Mouse (Mus musculus): ENCODE results near the gene Pappa2. TPM values are rescaled to one million over a fixed set of nuclear protein-coding genes. Genes with fewer than 3 reads are reported as not detected.

Pappa2 gene
- polyA plus RNA-seq (2015; fragmentation: Nextera tagmentation; extraction: Ambion mirVana), result 3.9 and 5.0 TPM in 2 replicates

DNA sequence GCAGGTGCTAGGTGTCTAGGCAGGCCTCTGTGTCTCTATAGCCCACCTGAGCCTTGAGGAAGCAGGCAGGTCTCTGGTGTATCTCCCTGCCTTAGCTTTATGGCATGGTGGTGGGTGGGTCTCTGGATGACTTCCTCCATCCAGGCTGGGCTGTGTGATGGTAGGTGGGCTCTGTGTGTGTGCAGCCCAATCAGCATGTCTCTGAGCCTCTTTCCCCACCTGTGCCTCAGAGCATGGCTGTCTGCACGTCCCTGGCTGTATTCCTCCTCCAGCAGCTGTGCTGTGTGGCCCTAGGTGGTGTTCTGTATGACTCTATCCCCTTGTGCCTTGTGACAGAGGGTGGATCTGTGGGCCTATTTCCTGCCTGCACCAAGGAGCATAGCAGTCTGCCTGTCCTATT lies at the start of gene Pappa2:
Gene Pappa2, minus strand, starts transcription at position 101 of the 400 bp plus-strand sequence.
- H3K27ac ChIP-seq, result no peak within 1 kb of the TSS
- 48% methylated on average over 1 of the region's 1 CpGs for WGBS
- H3K4me3 ChIP-seq, result no peak within 1 kb of the TSS
- ATAC-seq (ENCODE audit: insufficient number of reproducible peaks, insufficient read depth, low FRiP score, low TSS enrichment, low read depth), result no peak
- no peak within 1 kb of the TSS for H3K4me2 ChIP-seq
- H3K9me3 ChIP-seq, result no peaks in the 10 kb centered on the region
- no peaks in the 10 kb centered on the region for H3K36me3 ChIP-seq
- H3K9ac ChIP-seq, result no peak within 1 kb of the TSS
- H3K27me3 ChIP-seq, result no peaks in the 10 kb centered on the region
- no peaks in the 10 kb centered on the region for H3K4me1 ChIP-seq

DNA sequence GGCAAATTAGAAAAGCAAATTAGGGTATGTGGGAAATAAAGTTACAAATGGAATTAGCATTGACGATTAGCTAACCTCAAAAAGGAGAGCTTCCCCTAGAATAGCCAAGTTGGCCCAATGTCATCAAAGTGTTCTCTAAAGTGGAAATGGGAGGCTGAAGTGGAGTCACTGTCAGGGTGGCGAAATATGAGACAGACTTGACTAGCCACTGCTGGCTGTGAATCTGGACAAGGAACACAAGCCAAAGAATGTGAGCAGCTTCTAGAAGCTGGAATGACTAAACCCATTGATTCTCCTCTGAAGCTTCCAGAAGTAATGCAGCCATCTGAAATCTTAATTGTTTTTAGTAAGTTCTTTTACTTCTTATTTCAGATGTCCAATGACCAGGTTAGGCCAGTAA lies 48.8 kb upstream of the Pappa2 start:
- Histone ChIP-seq H3K27me3 (no peaks in the 10 kb centered on the region), H3K36me3 (no peaks in the 10 kb centered on the region), H3K4me3 (no peak overlapping the region), H3K4me2 (no peak overlapping the region), H3K9ac (no peak overlapping the region), H3K4me1 (no peaks in the 10 kb centered on the region), H3K9me3 (no peaks in the 10 kb centered on the region), H3K27ac (no peak overlapping the region)
- no peak for ATAC-seq (ENCODE audit: insufficient number of reproducible peaks, insufficient read depth, low FRiP score, low TSS enrichment, low read depth)
- WGBS, result 81% methylated on average over 2 of the region's 2 CpGs

DNA sequence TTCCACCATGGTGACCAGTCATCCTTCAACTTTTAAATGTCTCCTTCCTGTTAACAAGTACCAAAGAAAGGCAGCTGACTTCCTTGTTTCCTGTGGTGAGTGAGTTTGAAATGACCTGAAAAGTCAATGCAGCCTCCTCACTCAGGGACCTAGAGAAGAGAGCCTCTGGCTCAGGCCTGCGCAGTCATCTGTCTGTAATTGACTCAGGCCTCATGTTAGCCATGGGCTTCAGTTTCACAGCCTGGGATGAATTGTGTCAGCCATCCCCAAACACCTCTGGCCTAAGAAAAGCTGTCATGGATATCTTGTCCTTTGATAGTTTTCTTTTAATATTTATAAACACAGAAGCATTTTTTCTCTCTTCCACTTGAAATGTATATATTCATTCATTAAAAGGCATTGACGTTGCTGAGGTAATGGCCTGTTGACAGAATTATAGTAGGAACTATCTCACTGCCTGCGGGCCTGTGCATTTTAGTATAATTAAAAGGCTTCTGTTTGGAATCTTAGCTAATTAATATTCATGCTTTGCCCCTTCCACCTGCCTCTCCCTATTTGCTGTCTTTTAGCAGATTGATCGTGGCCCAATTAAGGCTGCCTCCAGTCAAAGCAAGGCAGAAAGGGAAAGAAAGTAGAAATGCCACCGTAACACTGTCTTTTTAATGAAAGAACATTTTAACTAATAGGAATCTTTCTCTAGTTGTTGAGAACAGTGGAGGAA lies 34.8 kb upstream of the Pappa2 start:
- no peak overlapping the region for H3K4me3 ChIP-seq
- WGBS, result 86% methylated on average over 5 of the region's 5 CpGs
- no peaks in the 10 kb centered on the region for H3K9me3 ChIP-seq
- H3K27ac ChIP-seq, result no peak overlapping the region
- no peak for ATAC-seq (ENCODE audit: insufficient number of reproducible peaks, insufficient read depth, low FRiP score, low TSS enrichment, low read depth)
- H3K4me2 ChIP-seq, result no peak overlapping the region
- H3K9ac ChIP-seq, result no peak overlapping the region
- H3K4me1 ChIP-seq, result no peaks in the 10 kb centered on the region
- no peaks in the 10 kb centered on the region for H3K27me3 ChIP-seq
- H3K36me3 ChIP-seq, result no peaks in the 10 kb centered on the region

DNA sequence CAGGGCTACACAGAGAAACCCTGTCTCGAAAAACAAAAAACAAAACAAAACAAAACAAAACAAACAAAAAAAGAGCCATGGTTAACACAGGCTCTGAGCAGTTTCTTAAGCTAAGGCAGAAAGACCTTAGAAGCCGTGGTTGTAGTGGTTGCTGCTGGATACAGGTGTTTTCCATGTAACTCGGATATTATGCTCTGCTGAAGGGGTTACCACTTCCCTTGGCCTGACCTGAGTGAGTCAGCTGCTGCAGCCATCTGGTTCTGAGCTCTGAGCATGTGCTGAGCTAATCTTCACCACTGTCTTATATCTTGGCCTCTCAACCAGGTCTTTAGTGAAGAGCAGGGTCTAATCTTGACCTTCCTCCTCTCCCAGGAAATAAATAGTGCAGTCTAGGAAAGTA lies 6.8 kb upstream of the Pappa2 start:
- Histone ChIP-seq H3K4me1 (no peaks in the 10 kb centered on the region), H3K27me3 (no peaks in the 10 kb centered on the region), H3K9ac (no peak overlapping the region), H3K4me3 (no peak overlapping the region), H3K9me3 (no peaks in the 10 kb centered on the region), H3K36me3 (no peaks in the 10 kb centered on the region), H3K4me2 (no peak overlapping the region), H3K27ac (no peak overlapping the region)
- ATAC-seq (ENCODE audit: insufficient number of reproducible peaks, insufficient read depth, low FRiP score, low TSS enrichment, low read depth), result no peak
- 71% methylated on average over 3 of the region's 3 CpGs for WGBS

DNA sequence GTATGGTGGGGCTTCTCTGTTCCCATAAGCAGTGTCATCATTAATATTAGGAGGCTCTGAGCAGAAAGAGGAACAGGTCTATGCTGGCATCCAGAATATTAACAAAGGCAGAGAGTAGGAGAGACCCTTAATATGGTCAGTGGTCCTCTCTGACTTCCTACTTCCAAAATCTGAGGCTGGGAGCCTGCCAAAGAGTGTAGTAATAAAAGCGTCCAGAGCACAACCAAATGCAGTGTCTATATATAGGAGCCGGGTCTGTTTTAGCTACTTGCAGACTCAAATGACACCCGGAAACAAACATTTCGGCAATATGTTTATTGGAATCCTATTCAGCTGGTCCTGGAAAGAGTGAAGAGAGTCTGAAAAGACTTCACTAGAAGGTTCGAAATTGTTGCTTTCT lies 17.9 kb downstream of the Pappa2 start:
- Histone ChIP-seq H3K4me2 (no peak overlapping the region), H3K27me3 (no peaks in the 10 kb centered on the region; the same call in 1 of the 2 replicates)
- WGBS, result 51% methylated on average over 5 of the region's 5 CpGs

DNA sequence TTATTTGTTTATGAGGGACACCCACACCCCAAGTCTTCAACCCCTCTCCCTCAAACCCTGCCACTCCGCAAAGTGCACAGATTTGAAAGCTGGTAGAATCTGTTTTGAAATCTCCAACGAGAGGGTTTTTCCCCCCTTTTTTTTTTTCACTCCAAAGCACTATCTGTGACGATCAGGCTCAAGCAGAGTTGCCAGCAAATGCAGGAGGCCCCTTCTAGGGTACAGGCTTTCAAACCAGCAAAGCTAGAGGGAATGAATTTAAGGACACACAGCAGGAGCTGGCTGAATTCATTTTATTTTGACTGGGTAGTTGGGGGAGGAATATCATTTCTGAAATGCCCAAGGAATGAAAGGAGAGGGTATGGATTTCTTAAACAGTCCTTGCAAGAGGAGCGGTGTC lies 19.3 kb downstream of the Pappa2 start:
- ATAC-seq (ENCODE audit: insufficient number of reproducible peaks, insufficient read depth, low FRiP score, low TSS enrichment, low read depth), result no peak
- Histone ChIP-seq H3K9me3 (no peaks in the 10 kb centered on the region), H3K4me3 (peak overlapping the region; percentile 26), H3K27ac (peak overlapping the region; percentile 71), H3K36me3 (no peaks in the 10 kb centered on the region), H3K4me2 (peak overlapping the region; percentile 56), H3K9ac (peak overlapping the region; percentile 49; the same call in 1 of the 2 replicates), H3K27me3 (no peaks in the 10 kb centered on the region; the same call in 1 of the 2 replicates), H3K4me1 (peaks cover 32% of the 10 kb centered on the region)
- 16% methylated on average over 4 of the region's 4 CpGs for WGBS

More for the DNA sequence above, 17.9 kb downstream of the Pappa2 start:
- H3K27ac ChIP-seq, result no peak overlapping the region
- no peak overlapping the region for H3K4me3 ChIP-seq
- no peak overlapping the region for H3K9ac ChIP-seq
- no peak for ATAC-seq (ENCODE audit: insufficient number of reproducible peaks, insufficient read depth, low FRiP score, low TSS enrichment, low read depth)
- H3K9me3 ChIP-seq, result no peaks in the 10 kb centered on the region
- H3K4me1 ChIP-seq, result peaks cover 32% of the 10 kb centered on the region
- H3K36me3 ChIP-seq, result no peaks in the 10 kb centered on the region

DNA sequence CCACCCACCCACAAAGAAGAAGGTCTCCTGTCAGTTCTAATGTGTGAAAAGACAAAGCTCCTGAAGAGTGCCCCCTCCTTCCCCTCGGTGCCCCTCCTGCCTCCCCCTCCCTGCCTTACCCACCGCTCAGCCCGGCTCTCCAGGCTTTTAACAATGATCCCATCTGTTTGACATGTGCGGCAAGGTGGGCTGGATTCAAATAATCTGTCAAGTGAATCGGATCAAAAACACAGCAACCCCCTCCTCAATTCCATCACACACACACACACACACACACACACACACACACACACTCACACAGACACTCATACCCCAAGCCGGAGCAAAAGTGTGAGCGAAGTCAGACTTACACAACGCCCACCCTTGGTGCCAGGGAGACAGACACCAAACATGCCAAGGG lies 19.7 kb downstream of the Pappa2 start:
- H3K4me1 ChIP-seq, result peaks cover 32% of the 10 kb centered on the region
- no peaks in the 10 kb centered on the region; the same call in 1 of the 2 replicates for H3K27me3 ChIP-seq
- 15% methylated on average over 8 of the region's 8 CpGs for WGBS
- peak; percentile 48; the same call in 1 of the 2 replicates for ATAC-seq (ENCODE audit: insufficient number of reproducible peaks, insufficient read depth, low FRiP score, low TSS enrichment, low read depth)
- H3K4me2 ChIP-seq, result peak overlapping the region; percentile 56
- no peaks in the 10 kb centered on the region for H3K36me3 ChIP-seq
- H3K9ac ChIP-seq, result peak overlapping the region; percentile 49; the same call in 1 of the 2 replicates
- no peaks in the 10 kb centered on the region for H3K9me3 ChIP-seq
- peak overlapping the region; percentile 71 for H3K27ac ChIP-seq
- H3K4me3 ChIP-seq, result peak overlapping the region; percentile 26

DNA sequence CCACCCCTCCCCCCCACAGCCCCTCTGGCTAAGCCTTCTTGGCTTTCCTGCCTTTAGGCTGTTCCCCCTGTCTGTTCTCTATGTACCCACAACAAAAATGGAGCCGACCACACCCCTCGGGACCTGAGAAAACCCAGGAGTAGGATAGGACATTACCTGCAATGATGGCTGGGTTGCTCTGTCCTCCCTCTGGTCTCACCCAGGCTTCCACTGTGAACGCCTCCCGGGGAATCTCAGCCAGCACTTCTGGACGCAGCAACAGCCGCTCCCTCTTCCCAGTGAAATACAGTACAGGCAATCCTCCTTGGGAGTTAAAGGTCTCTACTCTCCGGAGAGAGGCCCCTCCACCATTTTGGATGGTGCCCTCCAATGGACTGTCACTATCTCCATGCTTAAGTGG lies 23.9 kb downstream of the Pappa2 start:
- ATAC-seq (ENCODE audit: insufficient number of reproducible peaks, insufficient read depth, low FRiP score, low TSS enrichment, low read depth), result no peak
- no peaks in the 10 kb centered on the region for H3K36me3 ChIP-seq
- H3K4me3 ChIP-seq, result no peak overlapping the region
- H3K9ac ChIP-seq, result no peak overlapping the region
- no peak overlapping the region for H3K27ac ChIP-seq
- no peaks in the 10 kb centered on the region for H3K9me3 ChIP-seq
- no peak overlapping the region for H3K4me2 ChIP-seq
- peaks cover 27% of the 10 kb centered on the region for H3K4me1 ChIP-seq
- no peaks in the 10 kb centered on the region; the same call in 1 of the 2 replicates for H3K27me3 ChIP-seq
- 88% methylated on average over 7 of the region's 7 CpGs for WGBS

DNA sequence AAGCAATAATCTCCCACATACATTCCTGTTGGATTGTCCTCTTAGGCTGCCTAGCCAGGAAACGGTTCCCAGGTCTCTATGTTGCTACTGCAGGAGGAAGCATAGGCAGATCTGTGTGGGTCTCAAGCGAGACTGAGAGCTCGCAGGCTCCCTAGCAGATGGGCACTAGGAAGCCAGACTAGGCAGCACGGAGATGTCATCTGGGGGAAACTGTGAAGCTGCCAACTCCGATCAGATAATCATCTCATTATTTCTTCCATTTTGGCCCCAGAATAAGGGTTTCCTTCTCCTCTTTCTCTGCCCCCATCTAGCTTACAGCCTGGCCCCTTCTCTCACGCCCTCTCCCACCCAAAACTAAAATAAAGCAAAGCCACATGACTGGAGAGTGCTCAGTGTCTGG lies 25.5 kb downstream of the Pappa2 start:
- no peak for ATAC-seq (ENCODE audit: insufficient number of reproducible peaks, insufficient read depth, low FRiP score, low TSS enrichment, low read depth)
- Histone ChIP-seq H3K27ac (no peak overlapping the region), H3K4me1 (peaks cover 19% of the 10 kb centered on the region), H3K4me2 (no peak overlapping the region), H3K9ac (no peak overlapping the region), H3K4me3 (no peak overlapping the region), H3K27me3 (no peaks in the 10 kb centered on the region; the same call in 1 of the 2 replicates), H3K36me3 (no peaks in the 10 kb centered on the region), H3K9me3 (no peaks in the 10 kb centered on the region)
- WGBS, result 48% methylated on average over 6 of the region's 6 CpGs

DNA sequence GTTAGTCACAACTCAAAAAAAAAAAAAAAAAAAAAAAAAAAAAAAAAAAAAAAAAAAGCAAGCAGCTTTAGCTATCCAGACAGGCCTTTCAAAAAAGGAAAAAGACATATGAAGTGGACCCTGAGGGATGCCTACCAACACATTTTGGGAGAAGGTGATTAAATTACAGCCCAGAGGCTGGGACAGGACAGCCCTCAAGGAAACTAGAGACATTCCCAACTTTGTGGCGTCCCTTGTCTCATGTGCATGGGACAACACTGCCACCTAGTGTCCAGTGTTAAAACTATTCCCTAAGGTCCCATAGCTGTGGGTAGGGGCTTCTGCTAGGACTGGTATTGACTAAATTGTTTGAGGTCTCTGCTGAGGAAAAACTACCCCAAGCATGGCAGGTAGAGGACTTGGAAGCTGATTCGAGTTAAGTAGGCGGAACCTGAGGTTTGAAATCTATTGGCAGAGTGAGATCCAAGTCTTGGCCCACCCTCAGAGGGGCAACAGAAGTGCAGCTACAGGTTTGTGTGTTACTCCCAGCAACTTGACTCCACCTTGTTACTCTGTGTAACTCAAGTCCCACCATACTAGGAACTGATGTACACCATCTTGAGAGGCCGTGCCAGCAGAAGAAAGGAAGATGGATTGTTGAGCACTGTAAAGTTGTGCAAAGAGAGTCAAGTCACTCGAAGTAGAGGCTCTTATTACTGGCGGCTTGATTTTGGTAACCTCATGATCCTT lies 26.6 kb downstream of the Pappa2 start:
- 41% methylated on average over 6 of the region's 6 CpGs for WGBS
- ATAC-seq (ENCODE audit: insufficient number of reproducible peaks, insufficient read depth, low FRiP score, low TSS enrichment, low read depth), result peak; percentile 65; the same call in 1 of the 2 replicates
- no peaks in the 10 kb centered on the region; the same call in 1 of the 2 replicates for H3K27me3 ChIP-seq
- no peaks in the 10 kb centered on the region for H3K9me3 ChIP-seq
- no peaks in the 10 kb centered on the region for H3K36me3 ChIP-seq
- no peak overlapping the region for H3K4me3 ChIP-seq
- peaks cover 18% of the 10 kb centered on the region for H3K4me1 ChIP-seq
- H3K27ac ChIP-seq, result no peak overlapping the region
- no peak overlapping the region for H3K9ac ChIP-seq
- H3K4me2 ChIP-seq, result no peak overlapping the region

DNA sequence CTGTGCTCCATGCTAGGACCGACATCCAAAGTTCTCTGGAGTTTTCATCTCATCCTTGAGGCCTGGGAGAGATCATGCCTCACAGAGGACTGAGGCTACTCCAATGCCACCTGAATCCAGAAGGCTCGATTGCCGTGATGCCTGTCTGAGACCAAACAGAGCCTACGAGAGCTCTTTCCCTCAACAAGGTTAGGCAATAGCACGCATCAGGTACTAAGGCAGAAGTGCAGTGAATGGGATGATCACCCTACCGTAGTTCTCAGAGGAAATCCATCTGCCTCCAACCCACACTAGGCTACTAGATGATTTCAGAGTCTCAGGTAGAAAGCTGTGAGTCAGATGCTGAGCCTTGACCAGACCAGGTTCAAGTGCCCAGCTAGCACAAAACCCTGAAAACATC lies 31.2 kb downstream of the Pappa2 start:
- Histone ChIP-seq H3K4me2 (no peak overlapping the region), H3K36me3 (no peaks in the 10 kb centered on the region), H3K27me3 (no peaks in the 10 kb centered on the region), H3K4me3 (no peak overlapping the region), H3K27ac (no peak overlapping the region), H3K9me3 (no peaks in the 10 kb centered on the region), H3K4me1 (peaks cover 10% of the 10 kb centered on the region), H3K9ac (no peak overlapping the region)
- 90% methylated on average over 6 of the region's 6 CpGs for WGBS
- no peak for ATAC-seq (ENCODE audit: insufficient number of reproducible peaks, insufficient read depth, low FRiP score, low TSS enrichment, low read depth)
